Mouse (Mus musculus) spleen, adult 2 months (tissue): ENCODE data around the gene Slc22a7.

ENCODE experiments used
- CTCF ChIP-seq: fragments of 200-500 bp; IDR thresholded peaks from 2 replicates; pipeline ENCODE4 v1.5.1; 2011; ENCODE audit warnings: mild to moderate bottlenecking, inconsistent platforms; ENCODE audit not compliant: insufficient read depth, insufficient read length, insufficient replicate concordance; ENCODE audit errors: extremely low read depth
- POLR2A ChIP-seq: fragments of 200-500 bp; IDR thresholded peaks from 2 replicates; pipeline ENCODE4 v1.6.1; 2011; ENCODE audit warnings: low read depth, low read length, inconsistent platforms

GRCm38 (mm10) chr17:46452683-46453082 is 14.4 kb upstream of the Slc22a7 start:
- TF ChIP-seq POLR2A (no peak), CTCF (no peak)
